Mouse (Mus musculus) CD8-positive naive resting alpha-beta T cell, adult 57 days (primary cell): ENCODE results near the gene Trnau1ap. TPM values are rescaled to one million over a fixed set of nuclear protein-coding genes. Genes with fewer than 3 reads are reported as not detected.

Experiments
- total RNA-seq: library from RNA; stranded (reverse); gene quantifications from one replicate; pipeline ENCODE4 v1.2.4, GENCODE M21; 2023

Trnau1ap gene
- 28.6 TPM for total RNA-seq

DNA sequence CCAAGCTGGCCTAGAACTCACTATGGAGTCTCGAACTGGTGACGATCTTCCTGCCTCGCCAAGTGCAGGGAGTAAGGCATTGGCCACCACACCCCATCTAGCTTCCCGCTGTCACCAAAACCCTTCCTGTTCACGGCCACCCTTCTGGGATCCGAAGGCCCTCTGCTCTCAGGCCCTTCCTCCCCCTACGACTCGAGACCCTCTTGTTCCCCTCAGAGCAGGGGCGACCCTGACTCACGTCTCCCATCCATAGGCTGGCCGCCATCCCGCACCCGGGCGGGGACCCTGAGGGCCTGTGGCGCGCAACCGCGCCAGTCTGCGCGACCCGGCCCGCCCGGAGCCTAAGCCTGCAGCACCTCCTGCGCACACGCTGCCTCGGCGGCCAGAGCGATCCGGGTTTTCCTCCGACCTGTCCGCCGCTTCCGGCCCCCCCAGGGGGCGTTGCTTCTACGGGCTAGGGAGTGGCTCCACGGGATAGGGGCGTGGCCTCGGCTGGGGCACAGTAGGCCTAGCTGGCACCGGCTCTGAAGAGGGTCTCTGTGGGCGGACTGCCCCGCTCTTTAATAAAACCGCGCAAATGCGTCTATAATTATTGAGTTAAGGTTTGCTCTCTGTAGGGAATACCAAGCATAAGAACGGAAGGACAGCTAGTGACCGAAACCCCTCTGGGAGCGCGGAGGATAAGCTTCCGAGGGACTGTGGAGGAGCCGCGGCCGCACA is at the start of gene Trnau1ap:
Trnau1ap (minus strand) TSS at position 424 of the 720 bp plus-strand sequence.

DNA sequence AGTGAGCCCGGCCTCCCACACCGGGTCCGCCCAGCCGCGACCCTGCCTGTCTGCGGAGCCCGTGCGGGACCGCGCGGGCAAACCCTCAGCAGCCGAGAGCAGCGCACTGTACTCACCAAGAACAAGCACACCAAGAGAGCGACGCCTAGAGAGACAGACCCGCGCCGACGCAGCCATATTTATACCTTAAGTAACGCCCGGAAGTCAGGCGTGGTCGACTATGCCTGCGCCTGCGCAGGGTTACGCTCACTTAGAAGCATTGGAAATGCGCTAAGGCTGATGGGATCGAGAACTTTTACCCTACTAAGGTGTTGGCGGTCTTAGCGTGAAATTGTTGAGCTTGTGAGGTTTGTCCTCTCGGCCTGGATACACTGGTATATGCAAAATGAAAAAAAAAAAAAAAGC is 24.1 kb upstream of the Trnau1ap start, which contains the start of gene Rcc1:
Rcc1 (minus strand) TSS at position 125 of the 405 bp plus-strand sequence.

DNA sequence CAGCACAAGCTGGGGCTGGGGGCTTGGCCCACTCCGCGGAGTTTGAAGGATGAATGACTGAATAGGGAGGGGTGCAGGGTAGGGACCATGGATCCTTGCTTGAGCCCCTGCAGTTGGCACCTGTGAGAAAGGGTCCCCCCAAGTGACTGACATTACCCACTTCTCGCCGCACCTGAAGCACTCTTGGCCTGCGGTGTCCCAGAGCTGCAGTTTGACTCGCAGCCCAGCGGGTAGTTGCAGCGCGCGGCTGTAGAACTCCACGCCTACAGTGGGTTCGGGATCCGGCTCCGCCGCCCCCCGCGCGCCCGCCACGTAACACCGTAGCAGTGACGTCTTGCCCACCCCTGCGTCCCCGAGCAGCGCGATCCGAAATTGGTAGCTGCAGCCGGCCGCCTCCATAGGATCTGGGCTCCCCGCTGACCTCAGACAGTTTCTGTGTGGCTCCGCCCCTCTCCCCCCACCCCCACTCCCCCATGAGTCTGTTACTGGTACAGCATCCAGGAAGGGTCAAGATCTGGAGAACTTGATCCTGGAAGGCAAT is 26.3 kb downstream of the Trnau1ap start, which contains the start of gene Rab42:
Rab42 (minus strand) TSS at position 447 of the 541 bp plus-strand sequence.

DNA sequence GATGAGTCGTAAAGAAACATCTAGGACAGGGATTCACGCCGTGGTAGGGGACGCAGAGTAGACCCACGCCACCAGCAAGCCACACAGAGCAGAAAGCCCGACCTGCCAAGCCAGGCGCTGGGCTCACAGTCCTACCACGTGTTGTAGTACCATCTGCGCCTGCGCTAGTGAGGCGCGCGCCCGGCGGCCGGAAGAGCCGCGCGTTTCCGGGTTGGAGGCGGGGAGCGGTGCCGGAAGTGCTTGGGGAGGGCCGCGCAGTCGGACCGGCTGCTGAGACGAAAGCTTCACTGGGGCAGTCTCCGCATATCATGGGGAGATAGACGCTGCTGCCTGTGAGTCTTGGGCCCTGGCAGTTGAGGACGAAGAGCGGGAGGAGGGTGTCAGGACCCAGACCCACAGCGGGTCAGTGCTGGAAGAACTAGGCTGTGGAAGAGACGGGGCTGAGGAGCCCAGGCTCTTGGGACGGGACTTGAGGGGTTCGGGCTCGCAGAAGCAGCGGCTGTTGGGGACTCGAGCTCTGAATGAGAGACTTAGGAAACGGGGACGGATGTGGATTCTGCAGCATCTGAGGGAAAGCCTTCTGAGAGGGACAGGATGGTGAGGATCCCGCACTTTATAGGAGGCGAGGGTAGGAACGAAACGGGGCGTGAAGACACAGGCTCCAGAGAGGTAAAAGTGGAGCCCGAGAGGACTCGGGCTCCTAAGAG is 55.0 kb downstream of the Trnau1ap start, which contains the start of gene Taf12:
Taf12 (plus strand) TSS at position 220 of the 707 bp plus-strand sequence.

Other genes starting within 250 kb of the Trnau1ap start
- not detected for gene Oprd1, start 185.1 kb downstream of the Trnau1ap start, total RNA-seq
- 72.0 TPM for gene Ythdf2, start 117.2 kb downstream of the Trnau1ap start, total RNA-seq
- gene Gmeb1, start 67.9 kb downstream of the Trnau1ap start, total RNA-seq = 38.2 TPM
- 36.1 TPM for gene Taf12, start 55.2 kb downstream of the Trnau1ap start, total RNA-seq
- gene Rab42, start 26.2 kb downstream of the Trnau1ap start, total RNA-seq = not detected
- gene Rcc1, start 24.1 kb upstream of the Trnau1ap start, total RNA-seq = 18.3 TPM
- gene Phactr4, start 93.0 kb upstream of the Trnau1ap start, total RNA-seq = 17.1 TPM
- 11.1 TPM for gene Med18, start 134.4 kb upstream of the Trnau1ap start, total RNA-seq
- 7.5 TPM for gene Sesn2, start 181.0 kb upstream of the Trnau1ap start, total RNA-seq
- 53.3 TPM for gene Atpif1, start 204.1 kb upstream of the Trnau1ap start, total RNA-seq
- 99.7 TPM for gene Dnajc8, start 206.0 kb upstream of the Trnau1ap start, total RNA-seq
- 0.55 TPM for gene Ptafr, start 234.5 kb upstream of the Trnau1ap start, total RNA-seq